Mouse (Mus musculus): ENCODE measurements at regions not wholly inside any gene's neighbourhood (a gene's known extent, or its start where the extent isn't known, plus 50 kb on each side); places are given as distances from the start of the nearest gene placed in this dataset.
A peak's percentile ranks its signal among the peaks of the same experiment; 100 is the strongest.

GRCm38 (mm10) chr8:115826516-115826915 lies 118.9 kb upstream of the Maf start:
- peak; percentile 62 for DNase-seq (ENCODE audit: low read depth)

- no peak for DNase-seq (ENCODE audit: low read depth)
These were observed 118.4 kb upstream of the Maf start for GRCm38 (mm10) chr8:115825899-115826502.

- no peak for DNase-seq (ENCODE audit: low read depth)
These were observed 116.8 kb upstream of the Maf start for GRCm38 (mm10) chr8:115824478-115824785.

GRCm38 (mm10) chr8:115823673-115824477 lies 116.3 kb upstream of the Maf start:
- no peak for DNase-seq (ENCODE audit: low read depth)

- DNase-seq (ENCODE audit: low read depth), result no peak
These were observed 105.8 kb upstream of the Maf start for GRCm38 (mm10) chr8:115813426-115813825.

- no peak for DNase-seq (ENCODE audit: low read depth)
These were observed 99.0 kb upstream of the Maf start for GRCm38 (mm10) chr8:115806579-115806978.

- no peak for DNase-seq (ENCODE audit: low read depth)
These were observed 98.5 kb upstream of the Maf start for GRCm38 (mm10) chr8:115806139-115806538.

- DNase-seq (ENCODE audit: low read depth), result no peak
These were observed 86.0 kb upstream of the Maf start for GRCm38 (mm10) chr8:115793587-115793986.

GRCm38 (mm10) chr8:115788421-115788820 lies 80.8 kb upstream of the Maf start:
- DNase-seq (ENCODE audit: low read depth), result no peak

GRCm38 (mm10) chr8:115786185-115786584 lies 78.6 kb upstream of the Maf start:
- DNase-seq (ENCODE audit: low read depth), result no peak

GRCm38 (mm10) chr8:115785769-115786168 lies 78.2 kb upstream of the Maf start:
- DNase-seq (ENCODE audit: low read depth), result no peak

- DNase-seq (ENCODE audit: low read depth), result no peak
These were observed 75.8 kb upstream of the Maf start for GRCm38 (mm10) chr8:115783364-115783763.

GRCm38 (mm10) chr8:115778433-115778832 lies 70.8 kb upstream of the Maf start:
- no peak for DNase-seq (ENCODE audit: low read depth)

GRCm38 (mm10) chr8:115771060-115771459 lies 63.5 kb upstream of the Maf start:
- DNase-seq (ENCODE audit: low read depth), result peak; percentile 73

GRCm38 (mm10) chr8:115768631-115769030 lies 61.0 kb upstream of the Maf start:
- no peak for DNase-seq (ENCODE audit: low read depth)

- DNase-seq (ENCODE audit: low read depth), result no peak
These were observed 58.8 kb upstream of the Maf start for GRCm38 (mm10) chr8:115766218-115766898.

GRCm38 (mm10) chr8:115764551-115764950 lies 57.0 kb upstream of the Maf start:
- DNase-seq (ENCODE audit: low read depth), result no peak

GRCm38 (mm10) chr8:115758011-115758410 lies 50.4 kb upstream of the Maf start:
- DNase-seq (ENCODE audit: low read depth), result no peak

Measured in induced T-regulatory cell, adult 2 months (primary cell).